Mouse (Mus musculus) testis, adult 2 months (tissue): Measurements from ENCODE around the gene Dst.

Source experiments
- CTCF ChIP-seq: fragments of 200-500 bp; IDR thresholded peaks from 2 replicates; pipeline ENCODE4 v1.5.1; 2012; ENCODE audit warnings: low read depth, mild to moderate bottlenecking, inconsistent platforms, low read length, moderate library complexity; ENCODE audit not compliant: control insufficient read depth, insufficient read depth, insufficient replicate concordance
- POLR2A ChIP-seq: fragments of 200-500 bp; IDR thresholded peaks from 2 replicates; pipeline ENCODE4 v1.6.1; 2012; ENCODE audit warnings: low read depth, mild to moderate bottlenecking, inconsistent platforms, low read length, moderate library complexity; ENCODE audit not compliant: control insufficient read depth

- TF ChIP-seq CTCF: no peak
- TF ChIP-seq POLR2A: no peak
These were observed 97.3 kb downstream of the Dst start for GRCm38 (mm10) chr1:34005238-34005725.
